Mouse (Mus musculus): Measurements from ENCODE around the gene Wipi1. TPM values are rescaled to one million over a fixed set of nuclear protein-coding genes. Genes with fewer than 3 reads are reported as not detected.

Gene Wipi1
- polyA plus RNA-seq, 1 experiment, result 7.0 TPM

GRCm38 (mm10) chr11:109544432-109544831, 67.3 kb downstream of the Wipi1 start:
- DNase-seq, result no peak
- no peak for TF ChIP-seq POLR2A (IDR thresholded peaks at IDR 0.05; ENCODE audit: control insufficient read depth, extremely low read depth, insufficient read depth, low read length, poor library complexity)
- no peak for TF ChIP-seq CTCF (IDR thresholded peaks at IDR 0.05; ENCODE audit: borderline replicate concordance, control insufficient read depth, extremely low read depth, insufficient read depth, low read length, poor library complexity)
- no peak overlapping the region for H3K4me3 ChIP-seq (ENCODE audit: control insufficient read depth, insufficient read depth, low read length)
- H3K4me1 ChIP-seq (replicated peaks; ENCODE audit: control insufficient read depth, insufficient read depth, low read length), result no peaks in the 10 kb centered on the region
- no peak overlapping the region for H3K27ac ChIP-seq (ENCODE audit: control insufficient read depth, insufficient read depth, low read length)
- WGBS, result 97% methylated on average over 7 of the region's 7 CpGs
- H3K36me3 ChIP-seq (ENCODE audit: control insufficient read depth, insufficient read depth, low read length), result no peaks in the 10 kb centered on the region
- H3K27me3 ChIP-seq (ENCODE audit: control insufficient read depth, insufficient read depth, low read length), result no peaks in the 10 kb centered on the region

- DNase-seq, result no peak
- no peaks in the 10 kb centered on the region for H3K4me1 ChIP-seq (replicated peaks; ENCODE audit: control insufficient read depth, insufficient read depth, low read length)
- no peak overlapping the region for H3K4me3 ChIP-seq (ENCODE audit: control insufficient read depth, insufficient read depth, low read length)
- H3K27ac ChIP-seq (ENCODE audit: control insufficient read depth, insufficient read depth, low read length), result no peak overlapping the region
- no peaks in the 10 kb centered on the region for H3K36me3 ChIP-seq (ENCODE audit: control insufficient read depth, insufficient read depth, low read length)
- no peak for TF ChIP-seq CTCF (IDR thresholded peaks at IDR 0.05; ENCODE audit: borderline replicate concordance, control insufficient read depth, extremely low read depth, insufficient read depth, low read length, poor library complexity)
- no peak for TF ChIP-seq POLR2A (IDR thresholded peaks at IDR 0.05; ENCODE audit: control insufficient read depth, extremely low read depth, insufficient read depth, low read length, poor library complexity)
- no peaks in the 10 kb centered on the region for H3K27me3 ChIP-seq (ENCODE audit: control insufficient read depth, insufficient read depth, low read length)
- 94% methylated on average over 9 of the region's 9 CpGs for WGBS
Observed at GRCm38 (mm10) chr11:109543466-109543865, 68.3 kb downstream of the Wipi1 start.

GRCm38 (mm10) chr11:109539290-109539689, 72.5 kb downstream of the Wipi1 start:
- no peak for TF ChIP-seq POLR2A (IDR thresholded peaks at IDR 0.05; ENCODE audit: control insufficient read depth, extremely low read depth, insufficient read depth, low read length, poor library complexity)
- no peak for TF ChIP-seq CTCF (IDR thresholded peaks at IDR 0.05; ENCODE audit: borderline replicate concordance, control insufficient read depth, extremely low read depth, insufficient read depth, low read length, poor library complexity)
- Histone ChIP-seq H3K4me1 (replicated peaks; ENCODE audit: control insufficient read depth, insufficient read depth, low read length) (no peaks in the 10 kb centered on the region), H3K4me3 (ENCODE audit: control insufficient read depth, insufficient read depth, low read length) (no peak overlapping the region), H3K27me3 (ENCODE audit: control insufficient read depth, insufficient read depth, low read length) (no peaks in the 10 kb centered on the region), H3K36me3 (ENCODE audit: control insufficient read depth, insufficient read depth, low read length) (no peaks in the 10 kb centered on the region), H3K27ac (ENCODE audit: control insufficient read depth, insufficient read depth, low read length) (no peak overlapping the region)
- 72% methylated on average over 6 of the region's 6 CpGs for WGBS
- DNase-seq, result no peak

GRCm38 (mm10) chr11:109536939-109537338, 74.8 kb downstream of the Wipi1 start:
- Histone ChIP-seq H3K27me3 (ENCODE audit: control insufficient read depth, insufficient read depth, low read length) (no peaks in the 10 kb centered on the region), H3K36me3 (ENCODE audit: control insufficient read depth, insufficient read depth, low read length) (no peaks in the 10 kb centered on the region), H3K4me1 (replicated peaks; ENCODE audit: control insufficient read depth, insufficient read depth, low read length) (no peaks in the 10 kb centered on the region), H3K27ac (ENCODE audit: control insufficient read depth, insufficient read depth, low read length) (no peak overlapping the region), H3K4me3 (ENCODE audit: control insufficient read depth, insufficient read depth, low read length) (no peak overlapping the region)
- TF ChIP-seq CTCF (IDR thresholded peaks at IDR 0.05; ENCODE audit: borderline replicate concordance, control insufficient read depth, extremely low read depth, insufficient read depth, low read length, poor library complexity) (no peak), POLR2A (IDR thresholded peaks at IDR 0.05; ENCODE audit: control insufficient read depth, extremely low read depth, insufficient read depth, low read length, poor library complexity) (no peak)
- 77% methylated on average over 5 of the region's 5 CpGs for WGBS
- no peak for DNase-seq

DNA sequence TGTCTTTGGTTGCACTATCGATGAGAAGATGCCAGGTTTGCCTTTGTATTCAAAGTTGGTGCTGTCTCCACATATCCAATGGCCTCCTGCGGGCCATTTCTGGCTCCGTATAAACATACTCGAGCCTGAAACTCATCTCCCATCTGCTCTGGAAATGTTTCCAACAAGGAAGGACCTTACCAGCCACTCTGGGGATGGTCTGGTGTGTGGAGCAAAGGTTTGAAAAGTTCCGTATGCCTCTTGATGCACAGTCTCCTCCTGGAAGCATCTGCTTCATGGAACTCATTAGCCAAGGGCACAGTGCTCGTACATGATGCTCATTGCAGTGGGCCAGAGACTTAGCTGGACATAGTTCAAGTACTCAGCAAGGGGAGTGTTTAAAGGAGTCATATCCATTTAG, 75.8 kb downstream of the Wipi1 start:
- Histone ChIP-seq H3K36me3 (ENCODE audit: control insufficient read depth, insufficient read depth, low read length) (no peaks in the 10 kb centered on the region), H3K27me3 (ENCODE audit: control insufficient read depth, insufficient read depth, low read length) (no peaks in the 10 kb centered on the region), H3K4me1 (replicated peaks; ENCODE audit: control insufficient read depth, insufficient read depth, low read length) (no peaks in the 10 kb centered on the region), H3K4me3 (ENCODE audit: control insufficient read depth, insufficient read depth, low read length) (no peak overlapping the region), H3K27ac (ENCODE audit: control insufficient read depth, insufficient read depth, low read length) (no peak overlapping the region)
- no peak for TF ChIP-seq CTCF (IDR thresholded peaks at IDR 0.05; ENCODE audit: borderline replicate concordance, control insufficient read depth, extremely low read depth, insufficient read depth, low read length, poor library complexity)
- TF ChIP-seq POLR2A (IDR thresholded peaks at IDR 0.05; ENCODE audit: control insufficient read depth, extremely low read depth, insufficient read depth, low read length, poor library complexity), result no peak
- DNase-seq, result no peak
- 97% methylated on average over 6 of the region's 6 CpGs for WGBS

GRCm38 (mm10) chr11:109530030-109530429, 81.7 kb downstream of the Wipi1 start:
- H3K27ac ChIP-seq (ENCODE audit: control insufficient read depth, insufficient read depth, low read length), result no peak overlapping the region
- 81% methylated on average over 4 of the region's 4 CpGs for WGBS
- no peaks in the 10 kb centered on the region for H3K4me1 ChIP-seq (replicated peaks; ENCODE audit: control insufficient read depth, insufficient read depth, low read length)
- DNase-seq, result no peak
- no peaks in the 10 kb centered on the region for H3K36me3 ChIP-seq (ENCODE audit: control insufficient read depth, insufficient read depth, low read length)
- no peak overlapping the region for H3K4me3 ChIP-seq (ENCODE audit: control insufficient read depth, insufficient read depth, low read length)
- no peaks in the 10 kb centered on the region for H3K27me3 ChIP-seq (ENCODE audit: control insufficient read depth, insufficient read depth, low read length)
- no peak for TF ChIP-seq POLR2A (IDR thresholded peaks at IDR 0.05; ENCODE audit: control insufficient read depth, extremely low read depth, insufficient read depth, low read length, poor library complexity)
- no peak for TF ChIP-seq CTCF (IDR thresholded peaks at IDR 0.05; ENCODE audit: borderline replicate concordance, control insufficient read depth, extremely low read depth, insufficient read depth, low read length, poor library complexity)

DNA sequence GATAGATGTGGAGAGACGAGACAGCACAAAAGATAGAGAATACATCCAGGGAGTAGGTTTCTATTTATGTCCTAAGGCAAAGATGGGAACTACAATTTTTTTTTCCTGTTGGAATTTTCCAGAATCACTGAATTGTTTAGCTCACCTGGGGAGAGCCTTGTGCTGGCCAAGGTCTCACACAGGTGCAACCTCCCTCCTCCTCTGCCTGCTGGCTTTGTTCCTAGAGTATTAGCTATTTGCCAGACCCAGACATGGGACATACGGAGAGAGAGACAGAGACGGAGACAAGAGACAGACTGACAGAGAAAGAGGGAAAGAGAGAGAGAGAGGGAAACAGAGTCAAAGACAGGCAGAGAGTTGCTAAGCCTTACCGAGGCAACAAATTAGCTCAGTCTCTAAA, 86.2 kb downstream of the Wipi1 start:
- TF ChIP-seq POLR2A (IDR thresholded peaks at IDR 0.05; ENCODE audit: control insufficient read depth, extremely low read depth, insufficient read depth, low read length, poor library complexity) (no peak), CTCF (IDR thresholded peaks at IDR 0.05; ENCODE audit: borderline replicate concordance, control insufficient read depth, extremely low read depth, insufficient read depth, low read length, poor library complexity) (no peak)
- Histone ChIP-seq H3K4me1 (replicated peaks; ENCODE audit: control insufficient read depth, insufficient read depth, low read length) (no peaks in the 10 kb centered on the region), H3K4me3 (ENCODE audit: control insufficient read depth, insufficient read depth, low read length) (no peak overlapping the region), H3K27ac (ENCODE audit: control insufficient read depth, insufficient read depth, low read length) (no peak overlapping the region), H3K27me3 (ENCODE audit: control insufficient read depth, insufficient read depth, low read length) (no peaks in the 10 kb centered on the region), H3K36me3 (ENCODE audit: control insufficient read depth, insufficient read depth, low read length) (no peaks in the 10 kb centered on the region)
- no peak for DNase-seq
- 91% methylated on average over 4 of the region's 4 CpGs for WGBS
